Mouse (Mus musculus) small intestine, adult 2 months (tissue): ENCODE measurements around the gene Rab1b.

Experiments used
- CTCF ChIP-seq: fragments of 200-500 bp; IDR thresholded peaks from 2 replicates; pipeline ENCODE4 v1.5.1; 2012; ENCODE audit warnings: low read depth, mild to moderate bottlenecking, control low read depth, inconsistent platforms, low read length, moderate library complexity, mixed read lengths; ENCODE audit not compliant: insufficient replicate concordance, insufficient read length; ENCODE audit errors: extremely low read depth
- POLR2A ChIP-seq: fragments of 200-500 bp; IDR thresholded peaks from 2 replicates; pipeline ENCODE4 v1.6.1; 2012; ENCODE audit warnings: low read depth, mild to moderate bottlenecking, control low read depth, inconsistent platforms, low read length, moderate library complexity

GRCm38 (mm10) chr19:5150358-5150757 lies 43.5 kb upstream of the Rab1b start:
- TF ChIP-seq POLR2A: no peak
- TF ChIP-seq CTCF: no peak
